Mouse (Mus musculus): ENCODE measurements around the gene 1600002K03Rik.

The 1600002K03Rik gene

GRCm38 (mm10) chr10:80168038-80168661 is 4.6 kb upstream of the 1600002K03Rik start:
- DNase-seq: peak; percentile 92

- no peak for DNase-seq
Measured at GRCm38 (mm10) chr10:80169070-80169469, 3.7 kb upstream of the 1600002K03Rik start.

- no peak for DNase-seq
Measured at GRCm38 (mm10) chr10:80169651-80170050, 3.1 kb upstream of the 1600002K03Rik start.

GRCm38 (mm10) chr10:80170052-80170451 is 2.7 kb upstream of the 1600002K03Rik start:
- no peak for DNase-seq

- DNase-seq: no peak
Measured at GRCm38 (mm10) chr10:80170601-80171021, 2.1 kb upstream of the 1600002K03Rik start.

- DNase-seq: no peak
Measured at GRCm38 (mm10) chr10:80171252-80171651, 1.5 kb upstream of the 1600002K03Rik start.

- no peak for DNase-seq
Measured at GRCm38 (mm10) chr10:80171760-80172526, 801 bp upstream of the 1600002K03Rik start.

- no peak for DNase-seq
Measured at GRCm38 (mm10) chr10:80173358-80173757, 614 bp downstream of the 1600002K03Rik start.

- no peak for DNase-seq
Measured at GRCm38 (mm10) chr10:80173955-80174640, 1.4 kb downstream of the 1600002K03Rik start.

- DNase-seq: no peak
Measured at GRCm38 (mm10) chr10:80174705-80175104, 2.0 kb downstream of the 1600002K03Rik start.

GRCm38 (mm10) chr10:80175536-80176269 is 3.0 kb downstream of the 1600002K03Rik start:
- peak; percentile 46 for DNase-seq

- DNase-seq: no peak
Measured at GRCm38 (mm10) chr10:80176270-80176834, 3.6 kb downstream of the 1600002K03Rik start.

- no peak for DNase-seq
Measured at GRCm38 (mm10) chr10:80177441-80178279, 4.9 kb downstream of the 1600002K03Rik start.

- peak; percentile 68 for DNase-seq
Measured at GRCm38 (mm10) chr10:80179068-80180051, 6.6 kb downstream of the 1600002K03Rik start, which contains the start of gene Efna2. Gene Efna2, plus strand, starts transcription at chr10:80179482.

GRCm38 (mm10) chr10:80180288-80180687 is 7.5 kb downstream of the 1600002K03Rik start:
- DNase-seq: no peak

GRCm38 (mm10) chr10:80180823-80181222 is 8.1 kb downstream of the 1600002K03Rik start:
- DNase-seq: no peak

- DNase-seq: no peak
Measured at GRCm38 (mm10) chr10:80182547-80182946, 9.8 kb downstream of the 1600002K03Rik start.

GRCm38 (mm10) chr10:80186649-80187048 is 13.9 kb downstream of the 1600002K03Rik start:
- DNase-seq: no peak

GRCm38 (mm10) chr10:80187739-80188138 is 15.0 kb downstream of the 1600002K03Rik start:
- no peak for DNase-seq

GRCm38 (mm10) chr10:80188453-80189024 is 15.8 kb downstream of the 1600002K03Rik start:
- DNase-seq: no peak

All from right cerebral cortex, adult 18-20 months (tissue).